Comparison of ENCODE assay signal across 9 mouse cellular contexts in the genomic region with DNA sequence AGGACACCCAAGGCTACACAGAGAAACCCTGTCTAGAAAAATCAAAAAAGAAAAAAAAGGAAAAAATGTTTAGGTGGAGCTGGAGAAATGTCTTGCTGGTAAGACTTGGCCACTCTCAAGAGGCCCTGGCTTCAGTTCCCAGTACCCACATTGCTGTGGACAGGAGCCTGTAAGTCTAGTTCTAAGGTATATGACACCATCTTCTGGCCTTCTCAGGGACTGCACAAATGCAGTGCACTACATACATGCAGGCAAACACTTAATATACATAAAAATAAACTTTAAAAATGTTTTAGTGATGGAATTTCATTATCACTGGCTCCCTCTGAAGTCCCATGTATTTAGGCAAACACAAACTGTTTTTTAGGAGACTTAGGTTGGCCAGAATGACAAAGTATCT.
DNase-seq lines count a peak whose midpoint lies in the region; ATAC-seq and TF ChIP-seq lines count a peak whose summit lies in the region.
"Had no signal": no experiment of that assay in that cellular context is flagged by ENCODE, and none has a peak within 500 bp of the region (broad histone marks: within the 10 kb centered on the region; RNA-seq: fewer than 3 reads in every experiment).

No protein-coding gene starts in this region.

- no peak for TF ChIP-seq EP300 in liver, postnatal 0 days (IDR thresholded peaks at IDR 0.05; ENCODE audit: low read depth)

- H3K4me1 ChIP-seq in heart, embryonic 16.5 days (ENCODE audit: control insufficient read depth, insufficient read depth, low read length) = peaks cover 37% of the 10 kb centered on the region
- peaks cover 24% of the 10 kb centered on the region for H3K4me1 ChIP-seq in forebrain, embryonic 15.5 days
- peaks cover 22% of the 10 kb centered on the region for H3K4me1 ChIP-seq in liver, postnatal 0 days (ENCODE audit: insufficient read depth)

- TF ChIP-seq CTCF in liver, postnatal 0 days (IDR thresholded peaks at IDR 0.05; ENCODE audit: low read depth) = peak; percentile 37; the same call in 1 of the 2 replicates

- DNase-seq in heart, postnatal 36 days = no peak
- peak; percentile 31 to 39 for DNase-seq in B cell, adult 2 months
- no peak for DNase-seq in liver, postnatal 0 days
- DNase-seq in urinary bladder, postnatal 14 days (ENCODE audit: low spot score) = no peak
- DNase-seq in thymus, adult 18-20 months = no peak
- DNase-seq: retina, postnatal 1 day had no signal

- no peaks in the 10 kb centered on the region for H3K27me3 ChIP-seq in heart, embryonic 16.5 days (ENCODE audit: control insufficient read depth, insufficient read depth, low read length)
- H3K27me3 ChIP-seq in forebrain, embryonic 15.5 days = no peaks in the 10 kb centered on the region
- H3K27me3 ChIP-seq in liver, postnatal 0 days (ENCODE audit: insufficient read depth, low read length) = no peaks in the 10 kb centered on the region

- no peaks in the 10 kb centered on the region for H3K36me3 ChIP-seq in heart, embryonic 16.5 days (ENCODE audit: control insufficient read depth, insufficient read depth)
- H3K36me3 ChIP-seq in forebrain, embryonic 15.5 days = no peaks in the 10 kb centered on the region
- 0 out of 2 replicates have a peak, but pooled peaks cover 2% of the 10 kb centered on the region for H3K36me3 ChIP-seq in liver, postnatal 0 days (replicated peaks; ENCODE audit: insufficient read depth, low read length)

- peak overlapping the region; percentile 83 for H3K27ac ChIP-seq in heart, embryonic 16.5 days (ENCODE audit: low read length)
- H3K27ac ChIP-seq in forebrain, embryonic 15.5 days (replicated peaks) = peak overlapping the region; percentile 81
- peak overlapping the region; percentile 70 for H3K27ac ChIP-seq in liver, postnatal 0 days (ENCODE audit: low read depth)

- H3K9me3 ChIP-seq in heart, embryonic 16.5 days (replicated peaks; ENCODE audit: control insufficient read depth, low read length) = no peaks in the 10 kb centered on the region
- H3K9me3 ChIP-seq in forebrain, embryonic 15.5 days = no peaks in the 10 kb centered on the region
- no peaks in the 10 kb centered on the region for H3K9me3 ChIP-seq in liver, postnatal 0 days (ENCODE audit: low read length)

- no peak overlapping the region for H3K4me3 ChIP-seq in heart, embryonic 16.5 days (ENCODE audit: low read length)
- no peak overlapping the region for H3K4me3 ChIP-seq in forebrain, embryonic 15.5 days
- no peak overlapping the region for H3K4me3 ChIP-seq in liver, postnatal 0 days (ENCODE audit: low read depth, low read length)

- no peak for ATAC-seq in heart, embryonic 16.5 days (replicated peaks; ENCODE audit: extremely low read depth, insufficient read depth, low FRiP score)
- no peak for ATAC-seq in forebrain, embryonic 15.5 days (replicated peaks)
- no peak for ATAC-seq in liver, postnatal 0 days
- no peak for ATAC-seq in granulocyte monocyte progenitor cell, adult 5-6 weeks (replicated peaks; ENCODE audit: poor library complexity, severe bottlenecking)

- intact Hi-C loops in heart, postnatal 36 days (cut with DNase I) = no loop called here

- H3K4me2 ChIP-seq in heart, embryonic 16.5 days (ENCODE audit: low read depth, low read length) = no peak overlapping the region
- H3K4me2 ChIP-seq in forebrain, embryonic 15.5 days (replicated peaks) = no peak overlapping the region
- H3K4me2 ChIP-seq in liver, postnatal 0 days (ENCODE audit: low read depth, low read length) = peak overlapping the region; percentile 52

- no peak overlapping the region for H3K9ac ChIP-seq in heart, embryonic 16.5 days (ENCODE audit: low read length)
- no peak overlapping the region for H3K9ac ChIP-seq in forebrain, embryonic 15.5 days (replicated peaks)
- no peak overlapping the region for H3K9ac ChIP-seq in liver, postnatal 0 days (replicated peaks)

Comparison
In these comparisons a context has a peak if more than half of its experiments do, and no peak if none do; other contexts are left out.
1. DNase-seq: peak in B cell, adult 2 months (2 of 2); none in heart, postnatal 36 days (0 of 2), liver, postnatal 0 days (single experiment), urinary bladder, postnatal 14 days (single experiment) and thymus, adult 18-20 months (0 of 2).
2. Peak in every context shown above with its lines, with median percentiles within 50 percentile points of each other: H3K27ac ChIP-seq.